Mouse (Mus musculus): Measurements from ENCODE around the gene Szrd1. TPM values are rescaled to one million over a fixed set of nuclear protein-coding genes. Genes with fewer than 3 reads are reported as not detected.

Szrd1 gene
- polyA plus RNA-seq, 1 experiment from 2014 or later = 24.0 TPM

DNA sequence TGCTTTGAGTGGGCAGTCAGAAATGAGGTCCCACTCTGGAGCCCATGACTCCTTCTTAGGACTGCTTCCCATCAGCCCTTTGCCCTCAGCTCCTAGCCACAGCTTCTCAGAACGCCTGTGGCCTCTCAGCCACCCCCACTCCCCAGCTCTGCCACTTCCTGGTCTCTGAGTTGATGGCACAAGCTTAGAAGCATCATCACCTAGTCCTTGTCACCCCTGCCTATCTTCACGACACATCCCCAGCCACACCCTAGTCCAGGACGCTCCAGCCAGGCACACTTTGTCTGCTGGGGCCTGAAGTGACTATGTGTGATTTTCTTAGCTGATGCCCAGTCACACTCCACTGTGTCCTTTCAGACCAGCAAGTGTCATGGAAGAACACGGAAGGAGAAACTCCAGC lies 40.6 kb downstream of the Szrd1 start:
- 51% methylated on average over 4 of the region's 4 CpGs for WGBS
- Histone ChIP-seq H3K9me3 (ENCODE audit: control insufficient read depth, low read length) (0 out of 2 replicates have a peak, but pooled peaks cover 2% of the 10 kb centered on the region), H3K27me3 (ENCODE audit: control insufficient read depth, insufficient read depth, low read length) (no peaks in the 10 kb centered on the region), H3K9ac (ENCODE audit: low read length) (no peak overlapping the region), H3K4me1 (ENCODE audit: control insufficient read depth in 2 of 2, insufficient read depth in 2 of 2, low read length in 2 of 2) (no peaks in the 10 kb centered on the region), H3K4me2 (ENCODE audit: low read length) (no peak overlapping the region), H3K4me3 (ENCODE audit: control insufficient read depth in 1 of 2, insufficient read depth in 1 of 2, low read depth in 1 of 2, low read length in 2 of 2) (no peak overlapping the region), H3K27ac (replicated peaks in 1 of 2; ENCODE audit: control insufficient read depth in 1 of 2, insufficient read depth in 1 of 2, low read depth in 2 of 2, low read length in 2 of 2) (no peak overlapping the region), H3K36me3 (ENCODE audit: control insufficient read depth, insufficient read depth, low read length) (no peaks in the 10 kb centered on the region)
- ATAC-seq (ENCODE audit: insufficient number of reproducible peaks, insufficient read depth, low FRiP score, low read depth) = no peak

DNA sequence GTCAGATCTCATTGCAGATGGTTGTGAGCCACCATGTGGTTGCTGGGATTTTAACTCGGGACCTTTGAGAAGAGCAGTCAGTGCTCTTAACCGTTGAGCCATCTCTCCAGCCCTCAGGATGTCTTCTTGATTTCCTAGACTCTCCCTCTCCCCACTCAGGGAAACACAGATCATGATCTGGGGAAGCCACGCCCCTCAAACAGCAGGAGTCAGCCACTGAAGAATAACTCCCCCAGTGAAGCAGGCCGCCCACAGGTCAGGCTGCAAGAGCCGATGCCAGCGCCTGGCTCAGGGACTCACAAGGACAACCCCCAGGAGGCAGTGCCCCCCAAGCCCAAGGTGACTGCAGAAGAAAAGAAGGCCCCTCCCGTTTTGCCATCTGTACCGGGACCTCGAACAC lies 42.9 kb downstream of the Szrd1 start:
- no peaks in the 10 kb centered on the region for H3K27me3 ChIP-seq (ENCODE audit: control insufficient read depth, insufficient read depth, low read length)
- ATAC-seq (ENCODE audit: insufficient number of reproducible peaks, insufficient read depth, low FRiP score, low read depth) = no peak

DNA sequence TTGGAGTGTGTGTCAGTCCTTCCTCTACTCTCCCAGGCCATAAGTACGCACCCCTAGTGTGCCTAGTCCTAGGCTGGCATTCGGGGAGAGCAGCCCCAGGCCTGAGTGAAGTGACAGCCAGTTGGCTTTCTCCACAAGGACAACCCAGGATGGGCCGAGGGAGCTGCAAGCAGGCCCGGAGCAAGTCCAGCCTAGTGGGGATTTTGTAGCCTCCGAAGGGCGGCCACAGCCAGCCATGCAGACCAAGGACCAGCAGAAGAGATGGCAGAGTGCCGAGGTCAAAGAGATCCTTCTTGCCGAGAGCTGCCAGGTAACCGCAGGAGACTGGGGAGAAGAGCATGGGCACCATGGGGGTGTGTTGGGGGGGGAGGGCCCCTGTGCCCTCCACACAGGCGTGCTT lies 44.6 kb downstream of the Szrd1 start:
- Histone ChIP-seq H3K9me3 (ENCODE audit: control insufficient read depth, low read length) (no peaks in the 10 kb centered on the region), H3K4me3 (ENCODE audit: control insufficient read depth in 1 of 2, insufficient read depth in 1 of 2, low read depth in 1 of 2, low read length in 2 of 2) (no peak overlapping the region), H3K4me1 (ENCODE audit: control insufficient read depth in 2 of 2, insufficient read depth in 2 of 2, low read length in 2 of 2) (no peaks in the 10 kb centered on the region), H3K27me3 (ENCODE audit: control insufficient read depth, insufficient read depth, low read length) (no peaks in the 10 kb centered on the region), H3K9ac (ENCODE audit: low read length) (no peak overlapping the region), H3K27ac (replicated peaks in 1 of 2; ENCODE audit: control insufficient read depth in 1 of 2, insufficient read depth in 1 of 2, low read depth in 2 of 2, low read length in 2 of 2) (no peak overlapping the region), H3K4me2 (ENCODE audit: low read length) (no peak overlapping the region), H3K36me3 (ENCODE audit: control insufficient read depth, insufficient read depth, low read length) (no peaks in the 10 kb centered on the region)
- WGBS = 79% methylated on average over 10 of the region's 10 CpGs
- no peak for ATAC-seq (ENCODE audit: insufficient number of reproducible peaks, insufficient read depth, low FRiP score, low read depth)

More for the DNA sequence above, 42.9 kb downstream of the Szrd1 start:
- no peak overlapping the region for H3K9ac ChIP-seq (ENCODE audit: low read length)
- no peaks in the 10 kb centered on the region for H3K4me1 ChIP-seq (ENCODE audit: control insufficient read depth in 2 of 2, insufficient read depth in 2 of 2, low read length in 2 of 2)
- H3K27ac ChIP-seq (replicated peaks in 1 of 2; ENCODE audit: control insufficient read depth in 1 of 2, insufficient read depth in 1 of 2, low read depth in 2 of 2, low read length in 2 of 2) = no peak overlapping the region
- no peaks in the 10 kb centered on the region for H3K9me3 ChIP-seq (ENCODE audit: control insufficient read depth, low read length)
- 24% methylated on average over 9 of the region's 9 CpGs for WGBS
- H3K4me2 ChIP-seq (ENCODE audit: low read length) = no peak overlapping the region
- H3K4me3 ChIP-seq (ENCODE audit: control insufficient read depth in 1 of 2, insufficient read depth in 1 of 2, low read depth in 1 of 2, low read length in 2 of 2) = no peak overlapping the region
- no peaks in the 10 kb centered on the region for H3K36me3 ChIP-seq (ENCODE audit: control insufficient read depth, insufficient read depth, low read length)

DNA sequence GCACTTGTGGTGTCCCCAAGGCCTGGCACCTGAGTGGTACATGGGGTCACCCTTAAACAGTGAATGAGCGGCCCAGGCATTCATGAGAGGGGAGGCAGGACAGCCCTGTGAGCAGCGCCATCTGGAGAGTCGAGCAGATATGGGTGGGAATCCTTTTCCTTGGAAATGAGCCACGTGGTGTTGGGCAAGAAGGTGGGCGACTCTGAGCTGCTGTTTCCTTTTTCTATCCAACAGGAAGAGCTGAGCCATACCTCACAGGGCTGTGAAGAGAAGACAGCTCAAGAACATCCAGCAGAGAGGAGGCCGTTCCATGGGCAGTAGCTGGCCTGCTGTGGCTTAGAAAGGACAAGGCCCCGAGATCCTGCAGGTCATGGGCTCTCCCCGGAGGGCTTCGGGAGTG lies 50.9 kb downstream of the Szrd1 start:
- no peak for ATAC-seq (ENCODE audit: insufficient number of reproducible peaks, insufficient read depth, low FRiP score, low read depth)
- no peak overlapping the region for H3K4me2 ChIP-seq (ENCODE audit: low read length)
- no peaks in the 10 kb centered on the region for H3K9me3 ChIP-seq (ENCODE audit: control insufficient read depth, low read length)
- H3K4me1 ChIP-seq (ENCODE audit: control insufficient read depth in 2 of 2, insufficient read depth in 2 of 2, low read length in 2 of 2) = no peaks in the 10 kb centered on the region
- no peaks in the 10 kb centered on the region for H3K36me3 ChIP-seq (ENCODE audit: control insufficient read depth, insufficient read depth, low read length)
- no peak overlapping the region for H3K27ac ChIP-seq (replicated peaks in 1 of 2; ENCODE audit: control insufficient read depth in 1 of 2, insufficient read depth in 1 of 2, low read depth in 2 of 2, low read length in 2 of 2)
- H3K4me3 ChIP-seq (ENCODE audit: control insufficient read depth in 1 of 2, insufficient read depth in 1 of 2, low read depth in 1 of 2, low read length in 2 of 2) = no peak overlapping the region
- H3K9ac ChIP-seq (ENCODE audit: low read length) = no peak overlapping the region
- WGBS = 72% methylated on average over 9 of the region's 9 CpGs
- H3K27me3 ChIP-seq (ENCODE audit: control insufficient read depth, insufficient read depth, low read length) = no peaks in the 10 kb centered on the region

DNA sequence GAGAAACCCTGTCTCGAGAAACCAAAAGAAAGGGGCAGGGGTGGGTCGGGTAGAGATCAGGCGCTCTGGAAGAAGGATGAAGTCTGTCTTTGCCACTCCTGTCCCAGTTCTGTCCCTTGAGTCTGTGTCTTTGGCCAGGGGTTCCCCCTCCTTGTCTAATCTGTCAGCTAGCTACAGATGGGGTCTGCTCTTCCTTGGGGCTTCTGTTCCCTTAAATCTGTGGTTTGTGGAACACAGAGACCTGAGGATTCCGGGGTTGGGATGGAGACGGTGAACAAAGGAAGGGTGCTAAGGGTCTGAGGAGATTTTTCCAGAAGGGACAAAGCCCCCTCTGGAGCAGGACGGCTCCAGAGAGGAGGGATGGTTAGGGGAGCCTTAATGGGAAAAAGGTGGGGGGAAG lies 51.5 kb downstream of the Szrd1 start, which contains the start of gene Spata21:
Gene Spata21, plus strand, starts transcription at position 301 of the 400 bp plus-strand sequence.
- Histone ChIP-seq H3K9me3 (ENCODE audit: control insufficient read depth, low read length) (no peaks in the 10 kb centered on the region), H3K27ac (replicated peaks in 1 of 2; ENCODE audit: control insufficient read depth in 1 of 2, insufficient read depth in 1 of 2, low read depth in 2 of 2, low read length in 2 of 2) (no peak within 1 kb of the TSS), H3K9ac (ENCODE audit: low read length) (no peak within 1 kb of the TSS), H3K36me3 (ENCODE audit: control insufficient read depth, insufficient read depth, low read length) (no peaks in the 10 kb centered on the region), H3K4me1 (ENCODE audit: control insufficient read depth in 2 of 2, insufficient read depth in 2 of 2, low read length in 2 of 2) (no peaks in the 10 kb centered on the region), H3K4me2 (ENCODE audit: low read length) (no peak within 1 kb of the TSS), H3K4me3 (ENCODE audit: control insufficient read depth in 1 of 2, insufficient read depth in 1 of 2, low read depth in 1 of 2, low read length in 2 of 2) (no peak within 1 kb of the TSS), H3K27me3 (ENCODE audit: control insufficient read depth, insufficient read depth, low read length) (no peaks in the 10 kb centered on the region)
- ATAC-seq (ENCODE audit: insufficient number of reproducible peaks, insufficient read depth, low FRiP score, low read depth) = no peak
- WGBS = 82% methylated on average over 6 of the region's 6 CpGs

DNA sequence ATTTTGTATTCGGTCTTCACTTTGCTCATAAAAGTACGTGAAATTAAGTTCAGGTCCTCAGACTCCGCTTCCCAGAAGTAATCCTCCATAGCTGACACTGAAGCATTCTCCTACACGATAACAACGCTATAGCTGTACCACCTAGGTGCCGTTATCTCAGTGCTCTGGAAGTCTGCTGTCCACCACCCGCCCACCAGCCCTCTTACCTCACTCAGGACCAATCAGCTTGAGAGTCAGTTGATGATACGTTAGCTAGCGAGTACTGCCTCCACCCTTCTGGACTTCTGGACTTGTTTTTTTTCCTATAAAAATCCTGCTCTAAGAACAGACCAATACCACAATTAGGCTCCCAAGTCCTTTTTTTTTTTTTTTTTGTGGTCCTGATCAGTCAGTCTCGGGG lies 52.7 kb downstream of the Szrd1 start:
- H3K27me3 ChIP-seq (ENCODE audit: control insufficient read depth, insufficient read depth, low read length) = no peaks in the 10 kb centered on the region
- H3K36me3 ChIP-seq (ENCODE audit: control insufficient read depth, insufficient read depth, low read length) = no peaks in the 10 kb centered on the region
- no peak overlapping the region for H3K4me3 ChIP-seq (ENCODE audit: control insufficient read depth in 1 of 2, insufficient read depth in 1 of 2, low read depth in 1 of 2, low read length in 2 of 2)
- no peaks in the 10 kb centered on the region for H3K9me3 ChIP-seq (ENCODE audit: control insufficient read depth, low read length)
- ATAC-seq (ENCODE audit: insufficient number of reproducible peaks, insufficient read depth, low FRiP score, low read depth) = peak; percentile 18; the same call in 1 of the 2 replicates
- no peaks in the 10 kb centered on the region for H3K4me1 ChIP-seq (ENCODE audit: control insufficient read depth in 2 of 2, insufficient read depth in 2 of 2, low read length in 2 of 2)
- H3K4me2 ChIP-seq (ENCODE audit: low read length) = no peak overlapping the region
- WGBS = 44% methylated on average over 10 of the region's 10 CpGs
- H3K9ac ChIP-seq (ENCODE audit: low read length) = no peak overlapping the region
- no peak overlapping the region for H3K27ac ChIP-seq (replicated peaks in 1 of 2; ENCODE audit: control insufficient read depth in 1 of 2, insufficient read depth in 1 of 2, low read depth in 2 of 2, low read length in 2 of 2)

DNA sequence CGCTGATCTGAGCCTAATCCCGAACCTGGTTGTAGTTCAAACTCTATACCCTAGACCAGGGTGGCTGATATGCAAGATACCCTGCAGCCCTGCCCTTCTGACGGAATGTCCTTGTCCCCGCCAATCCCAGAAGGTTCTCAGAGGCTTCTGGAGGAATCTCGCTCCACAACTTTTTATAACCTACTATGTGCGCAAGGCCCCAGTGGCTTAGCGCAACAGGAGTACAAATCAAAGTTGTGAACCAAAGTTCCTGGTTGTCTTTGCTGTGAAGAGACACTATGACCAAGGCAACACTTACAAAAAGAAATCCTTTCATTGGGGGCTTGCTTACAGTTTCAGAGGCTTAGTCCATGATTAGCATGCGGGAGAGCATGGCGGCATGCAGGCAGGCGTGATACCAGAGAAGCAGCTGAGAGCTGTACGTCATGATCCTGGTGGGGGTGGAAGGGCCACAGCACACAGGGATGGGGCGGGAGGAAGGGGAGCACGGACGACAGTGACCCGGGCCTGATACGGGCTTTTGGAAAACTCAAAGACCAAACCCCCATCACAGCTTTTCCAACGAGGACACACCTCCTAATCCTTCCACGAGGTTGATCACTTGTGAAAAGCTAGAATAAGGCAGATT lies 61.0 kb downstream of the Szrd1 start:
- H3K4me3 ChIP-seq (ENCODE audit: control insufficient read depth in 1 of 2, insufficient read depth in 1 of 2, low read depth in 1 of 2, low read length in 2 of 2) = no peak overlapping the region
- no peak for ATAC-seq (ENCODE audit: insufficient number of reproducible peaks, insufficient read depth, low FRiP score, low read depth)
- no peak overlapping the region for H3K4me2 ChIP-seq (ENCODE audit: low read length)
- H3K27ac ChIP-seq (replicated peaks in 1 of 2; ENCODE audit: control insufficient read depth in 1 of 2, insufficient read depth in 1 of 2, low read depth in 2 of 2, low read length in 2 of 2) = no peak overlapping the region
- no peak overlapping the region for H3K9ac ChIP-seq (ENCODE audit: low read length)
- peaks cover 12 to 27% of the 10 kb centered on the region in 2 experiments for H3K4me1 ChIP-seq (ENCODE audit: control insufficient read depth in 2 of 2, insufficient read depth in 2 of 2, low read length in 2 of 2)
- no peaks in the 10 kb centered on the region for H3K9me3 ChIP-seq (ENCODE audit: control insufficient read depth, low read length)
- 69% methylated on average over 18 of the region's 18 CpGs for WGBS
- H3K27me3 ChIP-seq (ENCODE audit: control insufficient read depth, insufficient read depth, low read length) = no peaks in the 10 kb centered on the region
- H3K36me3 ChIP-seq (ENCODE audit: control insufficient read depth, insufficient read depth, low read length) = peaks cover 11% of the 10 kb centered on the region; the same call in 1 of the 2 replicates

Measured in heart, embryonic 14.5 days (tissue).